Mouse (Mus musculus) testis, adult 2 months (tissue): ENCODE measurements around the gene Cbln1.

ENCODE experiments used
- CTCF ChIP-seq: fragments of 200-500 bp; IDR thresholded peaks from 2 replicates; pipeline ENCODE4 v1.5.1; 2012; ENCODE audit warnings: low read depth, mild to moderate bottlenecking, inconsistent platforms, low read length, moderate library complexity; ENCODE audit not compliant: control insufficient read depth, insufficient read depth, insufficient replicate concordance
- POLR2A ChIP-seq: fragments of 200-500 bp; IDR thresholded peaks from 2 replicates; pipeline ENCODE4 v1.6.1; 2012; ENCODE audit warnings: low read depth, mild to moderate bottlenecking, inconsistent platforms, low read length, moderate library complexity; ENCODE audit not compliant: control insufficient read depth

DNA sequence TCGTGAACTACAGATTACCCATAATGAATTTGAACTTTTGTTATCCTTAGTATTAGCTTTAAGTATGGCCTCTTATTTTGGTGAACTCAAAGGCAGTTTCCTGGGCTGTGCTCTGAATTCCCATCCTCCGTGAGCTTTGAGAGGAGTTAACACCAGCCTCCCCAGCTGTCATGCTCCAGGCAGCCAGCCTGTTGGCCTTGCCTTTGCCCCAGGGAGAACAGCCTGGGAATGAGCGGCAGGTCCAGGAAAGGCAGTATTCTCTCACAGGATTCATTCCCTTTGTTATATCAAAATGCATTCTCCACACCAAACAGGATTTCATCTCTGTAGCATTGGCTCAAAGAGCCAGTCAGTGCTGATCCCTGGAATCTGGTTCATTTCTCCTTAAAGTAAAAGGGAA lies 3.1 kb upstream of the Cbln1 start:
- TF ChIP-seq CTCF = no peak
- no peak for TF ChIP-seq POLR2A
